Mouse (Mus musculus) E14TG2a.4 (cell line): Measurements from ENCODE around the gene Zfp866.

ENCODE experiments used
- CTCF ChIP-seq: conservative IDR thresholded peaks from 2 replicates; pipeline ENCODE4 v1.5.1; 2014; ENCODE audit warnings: low read length
- NANOG ChIP-seq: IDR thresholded peaks from 2 replicates; pipeline ENCODE4 v1.6.1; 2014; ENCODE audit warnings: borderline replicate concordance, low read length, mixed read lengths
- POU5F1 ChIP-seq: IDR thresholded peaks from 2 replicates; pipeline ENCODE4 v1.6.1; 2014; ENCODE audit warnings: low read length, borderline replicate concordance

- TF ChIP-seq NANOG (no peak), CTCF (no peak), POU5F1 (no peak)
Observed at GRCm38 (mm10) chr8:69802216-69802615, 11.2 kb upstream of the Zfp866 start.
